Mouse (Mus musculus): ENCODE results near the gene Mcm3ap. TPM values are rescaled to one million over a fixed set of nuclear protein-coding genes. Genes with fewer than 3 reads are reported as not detected.

Mcm3ap gene
- total RNA-seq, 2 experiments from 2014 or later: 50.6 to 63.4 TPM

DNA sequence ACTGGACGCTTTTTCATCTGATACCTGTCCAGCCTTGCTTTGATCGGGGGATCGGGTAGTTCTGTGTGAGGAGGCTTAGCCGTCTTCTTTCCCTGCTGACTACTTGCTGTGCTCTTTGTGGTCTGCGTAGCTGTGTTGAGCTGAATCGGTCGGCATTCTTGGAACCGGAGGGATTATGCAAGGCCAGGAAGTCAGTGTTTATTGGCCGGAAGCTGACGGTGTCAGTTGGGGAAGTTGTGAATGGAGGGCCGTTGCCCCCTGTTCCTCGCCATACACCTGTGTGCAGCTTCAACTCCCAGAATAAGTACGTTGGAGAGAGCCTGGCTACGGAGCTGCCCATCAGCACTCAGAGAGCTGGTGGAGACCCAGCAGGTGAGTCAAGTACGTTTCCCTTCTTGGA, 20.5 kb downstream of the Mcm3ap start:
- ATAC-seq (replicated peaks; ENCODE audit: poor library complexity, severe bottlenecking): peak; percentile 77

DNA sequence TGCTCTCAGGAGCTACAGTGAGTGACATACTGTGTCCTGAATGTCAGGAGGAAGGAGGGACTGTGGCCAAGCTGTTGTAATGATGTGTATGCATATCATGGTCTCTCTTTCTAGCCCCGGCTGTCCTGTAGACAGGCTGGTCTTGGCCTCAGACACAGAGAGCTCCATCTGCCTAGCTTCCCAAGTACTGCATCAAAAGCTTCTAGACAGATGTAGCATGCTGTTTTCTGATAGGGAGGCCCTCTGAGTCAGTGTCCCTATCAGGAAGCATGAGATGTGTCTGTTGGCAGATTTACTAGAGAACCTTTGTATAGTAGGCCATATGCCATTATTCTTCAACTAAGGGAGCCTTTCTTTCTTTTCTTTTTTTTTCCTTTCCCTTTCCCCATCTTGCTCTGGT, 24.8 kb downstream of the Mcm3ap start:
- ATAC-seq (replicated peaks; ENCODE audit: poor library complexity, severe bottlenecking): no peak

DNA sequence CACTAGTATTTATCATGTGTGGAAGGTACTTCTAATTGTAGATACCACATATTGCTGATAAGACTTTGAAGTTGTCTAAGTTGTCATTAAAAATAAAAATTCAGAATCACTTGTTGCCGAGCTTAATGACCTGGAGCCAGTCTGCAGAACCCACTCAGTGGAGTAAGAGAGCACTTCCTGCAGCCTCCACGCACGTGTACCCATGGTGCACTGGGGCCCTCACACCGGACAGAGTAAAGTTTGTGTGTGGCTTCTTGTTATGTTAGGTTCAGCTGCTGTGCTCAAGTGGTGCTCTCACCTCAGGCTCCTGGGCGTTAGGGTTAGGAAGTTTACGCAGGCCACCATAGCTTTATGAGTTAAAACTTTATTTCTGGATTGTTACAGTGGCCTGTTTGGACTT, 26.8 kb downstream of the Mcm3ap start:
- no peak for ATAC-seq (replicated peaks; ENCODE audit: poor library complexity, severe bottlenecking)

DNA sequence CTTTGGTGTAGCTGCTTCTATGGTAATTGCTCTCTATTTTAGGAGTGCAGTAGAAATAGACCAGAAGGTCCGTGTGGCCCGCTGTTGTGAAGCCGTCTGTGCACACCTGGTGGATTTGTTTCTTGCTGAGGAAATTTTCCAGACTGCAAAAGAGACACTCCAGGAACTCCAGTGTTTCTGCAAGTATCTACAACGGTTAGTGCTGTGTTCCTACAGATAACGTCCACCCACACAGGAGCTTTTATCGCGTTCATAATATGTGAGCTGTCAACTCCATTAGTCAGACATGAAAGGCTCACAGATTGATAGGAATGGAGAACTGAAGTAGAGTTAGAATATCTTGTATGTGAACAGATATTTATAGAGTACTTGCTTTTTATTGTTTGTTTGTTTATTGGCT, 27.6 kb downstream of the Mcm3ap start:
- no peak for ATAC-seq (replicated peaks; ENCODE audit: poor library complexity, severe bottlenecking)

DNA sequence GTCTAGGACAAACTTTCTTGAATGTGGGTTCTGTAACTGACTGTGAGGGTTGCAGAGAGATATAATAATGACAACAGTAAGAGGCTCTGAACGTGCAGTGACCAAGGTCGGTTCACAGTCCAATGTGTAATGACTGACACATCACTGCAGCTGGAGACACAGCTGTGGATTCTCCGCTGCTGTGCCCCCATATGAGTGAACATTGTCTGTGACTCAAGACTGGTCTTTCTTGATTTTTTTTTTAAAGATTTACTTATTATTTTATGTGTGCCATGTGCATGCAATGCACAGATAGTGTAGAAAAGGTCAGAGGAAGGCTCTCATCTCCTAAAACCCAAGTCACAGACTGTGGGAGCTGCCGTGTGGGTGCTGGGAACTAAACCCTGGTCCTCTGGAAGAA, 28.8 kb downstream of the Mcm3ap start:
- no peak for ATAC-seq (replicated peaks; ENCODE audit: poor library complexity, severe bottlenecking)

DNA sequence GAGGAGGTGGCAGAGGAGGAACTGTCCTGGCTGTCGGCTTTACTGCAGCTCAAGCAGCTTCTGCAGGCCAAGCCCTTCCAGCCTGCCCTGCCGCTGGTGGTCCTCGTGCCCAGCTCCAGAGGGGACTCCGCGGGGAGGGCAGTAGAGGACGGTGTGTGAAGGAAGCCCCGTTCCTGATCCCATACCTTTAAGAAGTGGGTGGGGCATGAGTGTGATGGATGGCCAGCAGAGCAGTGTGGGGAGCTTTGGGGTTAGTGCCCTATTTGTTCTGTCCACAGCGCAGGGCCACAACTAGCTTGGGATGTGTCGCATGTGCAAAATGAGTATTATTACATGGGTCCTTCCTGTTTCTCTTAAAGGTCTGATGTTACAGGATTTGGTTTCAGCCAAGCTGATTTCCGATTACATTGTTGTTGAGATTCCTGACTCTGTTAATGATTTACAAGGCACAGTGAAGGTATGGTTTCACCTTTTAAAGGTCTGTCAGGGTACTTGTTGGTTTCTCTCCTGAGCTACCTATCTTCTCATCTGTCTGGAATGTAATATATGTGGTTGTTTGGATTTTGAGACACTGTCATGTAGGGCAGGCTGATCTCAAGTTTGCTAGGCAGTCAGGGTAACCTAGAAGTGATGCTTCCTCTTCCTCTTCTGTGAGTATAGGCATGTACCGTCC, 35.7 kb downstream of the Mcm3ap start:
- no peak for ATAC-seq (replicated peaks; ENCODE audit: poor library complexity, severe bottlenecking)

DNA sequence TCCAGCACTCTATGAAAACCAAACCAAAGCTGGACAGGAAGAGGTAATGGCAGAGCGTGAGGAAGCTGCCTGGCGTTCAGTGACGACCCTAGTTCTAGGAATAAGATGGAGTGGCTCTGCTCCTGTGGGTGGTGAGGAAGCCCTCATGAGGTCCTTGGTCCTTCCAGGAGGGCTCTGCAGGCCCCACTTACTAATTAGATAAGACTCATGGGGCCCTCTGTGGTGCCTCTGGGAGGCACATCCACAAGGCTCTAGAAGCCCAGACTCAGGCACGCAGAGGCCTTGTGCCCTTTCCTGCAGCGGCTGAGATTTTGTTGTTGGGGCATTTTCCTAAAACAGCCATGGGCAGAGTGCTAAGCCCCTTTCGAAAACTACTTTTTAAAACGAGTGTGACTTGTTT, 37.1 kb downstream of the Mcm3ap start:
- ATAC-seq (replicated peaks; ENCODE audit: poor library complexity, severe bottlenecking): no peak

DNA sequence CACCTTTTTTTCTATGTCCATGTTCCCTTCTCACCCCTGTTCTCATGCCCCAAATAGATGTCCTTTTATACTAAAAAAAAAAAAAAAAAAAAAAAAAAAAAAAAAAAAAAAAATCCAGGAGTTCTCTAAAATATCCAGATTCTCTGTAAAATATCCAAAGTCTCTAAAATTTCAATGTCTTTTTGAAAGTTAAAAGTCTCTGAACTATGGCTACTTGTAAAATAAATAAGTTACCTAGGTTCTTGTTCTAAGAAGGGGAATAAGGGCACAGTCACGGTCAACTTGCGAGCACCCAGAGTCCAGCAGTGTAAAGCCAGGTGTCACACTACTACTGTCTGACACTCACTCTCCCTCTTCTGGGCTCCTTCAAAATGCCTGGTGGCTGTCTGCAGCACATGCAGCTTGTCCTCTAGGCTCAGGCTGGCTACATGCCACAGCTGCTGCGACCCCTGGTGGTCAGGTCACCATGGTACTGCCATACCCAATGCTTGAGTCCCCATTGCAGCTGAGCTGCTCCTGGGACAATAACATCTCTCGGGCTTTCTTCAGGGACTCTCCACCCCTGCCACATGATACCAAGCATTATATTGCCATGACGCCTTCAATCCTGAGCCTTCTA, 44.3 kb downstream of the Mcm3ap start:
- ATAC-seq (replicated peaks; ENCODE audit: poor library complexity, severe bottlenecking): peak; percentile 99

DNA sequence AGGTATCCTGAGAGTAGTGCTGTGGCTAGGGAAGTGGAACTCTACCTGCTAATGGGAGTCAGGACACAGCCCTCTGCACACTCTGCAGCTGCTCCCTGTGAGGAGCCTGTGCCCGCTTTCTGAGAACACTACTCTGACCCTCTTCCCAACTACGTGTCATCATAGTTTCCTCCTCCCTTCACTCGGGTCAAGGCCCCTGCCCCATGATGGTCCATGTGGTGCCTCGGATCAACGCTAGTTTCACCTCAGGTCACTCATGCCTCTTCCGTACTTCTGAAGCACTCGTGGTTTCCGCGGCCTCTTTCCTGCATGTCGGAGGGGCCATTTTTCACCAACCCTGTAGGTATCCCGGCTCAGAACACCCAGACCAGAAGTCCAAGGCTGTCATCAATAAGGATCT, 62.2 kb downstream of the Mcm3ap start:
- peak; percentile 47 for ATAC-seq (replicated peaks; ENCODE audit: poor library complexity, severe bottlenecking)

DNA sequence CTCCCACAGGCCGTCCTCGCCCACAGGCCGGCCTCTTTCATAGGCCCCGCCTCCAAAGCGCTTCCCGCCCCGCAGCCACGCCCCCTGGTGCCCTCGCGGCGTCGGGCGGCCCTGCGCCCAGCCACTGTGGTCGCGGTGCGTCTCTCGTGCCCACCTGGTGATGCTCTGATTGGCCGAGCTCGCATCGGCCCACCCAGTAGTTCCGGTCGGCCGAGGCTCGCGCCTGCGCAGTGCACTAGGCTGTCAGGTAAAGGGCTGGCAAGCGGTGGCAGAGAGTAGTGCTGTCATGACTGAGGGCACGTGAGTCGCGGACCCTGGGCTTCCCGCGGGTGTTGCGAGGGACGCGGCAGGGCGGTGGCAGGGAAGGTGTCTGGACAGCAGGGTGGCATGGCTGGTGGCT, 62.6 kb downstream of the Mcm3ap start, which contains the start of gene Lss:
Lss (plus strand) TSS at position 214 of the 400 bp plus-strand sequence.
- peak; percentile 98 for ATAC-seq (replicated peaks; ENCODE audit: poor library complexity, severe bottlenecking)

DNA sequence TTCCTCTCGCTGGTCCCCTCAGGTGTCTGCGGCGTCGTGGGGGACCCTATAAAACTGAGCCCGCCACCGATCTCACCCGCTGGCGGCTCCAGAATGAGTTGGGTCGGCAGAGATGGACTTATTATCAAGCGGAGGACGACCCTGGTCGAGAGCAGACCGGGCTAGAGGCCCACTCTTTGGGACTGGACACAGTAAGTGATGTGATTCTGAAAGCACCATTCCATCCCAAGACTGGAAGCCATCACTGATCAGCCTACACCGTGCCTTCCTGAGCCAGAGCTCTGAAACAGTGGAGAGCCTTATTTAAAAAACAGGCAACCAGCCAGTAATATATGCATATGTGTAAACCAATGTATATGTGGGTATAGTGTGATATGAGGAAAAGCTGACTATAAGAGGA, 63.1 kb downstream of the Mcm3ap start:
- no peak for ATAC-seq (replicated peaks; ENCODE audit: poor library complexity, severe bottlenecking)

DNA sequence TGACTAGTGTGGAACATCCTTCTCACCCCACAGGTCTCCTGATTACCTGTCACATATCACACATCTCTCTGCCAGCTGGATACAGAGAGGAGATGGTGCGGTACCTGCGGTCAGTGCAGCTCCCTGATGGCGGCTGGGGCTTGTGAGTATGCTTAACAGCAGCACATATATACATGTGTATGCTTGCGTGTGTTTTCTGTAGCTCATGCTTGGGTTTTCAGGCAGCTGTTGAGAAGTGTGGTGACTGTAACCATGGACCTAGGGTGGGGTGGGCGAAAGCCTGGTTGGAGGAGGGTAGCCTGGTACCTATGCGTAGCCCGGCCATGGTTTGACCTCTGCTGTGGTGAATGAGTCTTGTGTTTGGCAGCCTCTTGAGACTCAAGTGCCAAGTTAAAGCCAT, 66.8 kb downstream of the Mcm3ap start:
- no peak for ATAC-seq (replicated peaks; ENCODE audit: poor library complexity, severe bottlenecking)

DNA sequence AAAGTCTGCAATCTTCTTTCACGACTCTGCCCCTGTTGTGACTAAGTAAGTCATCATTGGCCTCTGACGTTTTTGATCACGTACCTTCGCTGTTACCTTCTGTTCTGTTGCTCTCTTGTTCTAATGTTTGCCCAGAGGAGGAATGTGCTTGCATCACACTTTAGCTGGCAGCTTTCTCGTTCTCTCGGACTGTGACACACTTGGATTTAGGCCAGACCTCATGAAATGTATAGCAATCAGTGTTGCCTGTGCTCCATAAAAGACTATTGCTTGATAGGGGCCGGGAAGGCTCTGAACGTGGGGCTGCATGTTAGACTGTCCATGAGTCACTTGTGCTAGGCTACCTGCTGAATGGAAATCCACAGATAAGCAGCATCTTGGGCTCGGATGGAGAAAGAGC, 68.9 kb downstream of the Mcm3ap start:
- no peak for ATAC-seq (replicated peaks; ENCODE audit: poor library complexity, severe bottlenecking)

DNA sequence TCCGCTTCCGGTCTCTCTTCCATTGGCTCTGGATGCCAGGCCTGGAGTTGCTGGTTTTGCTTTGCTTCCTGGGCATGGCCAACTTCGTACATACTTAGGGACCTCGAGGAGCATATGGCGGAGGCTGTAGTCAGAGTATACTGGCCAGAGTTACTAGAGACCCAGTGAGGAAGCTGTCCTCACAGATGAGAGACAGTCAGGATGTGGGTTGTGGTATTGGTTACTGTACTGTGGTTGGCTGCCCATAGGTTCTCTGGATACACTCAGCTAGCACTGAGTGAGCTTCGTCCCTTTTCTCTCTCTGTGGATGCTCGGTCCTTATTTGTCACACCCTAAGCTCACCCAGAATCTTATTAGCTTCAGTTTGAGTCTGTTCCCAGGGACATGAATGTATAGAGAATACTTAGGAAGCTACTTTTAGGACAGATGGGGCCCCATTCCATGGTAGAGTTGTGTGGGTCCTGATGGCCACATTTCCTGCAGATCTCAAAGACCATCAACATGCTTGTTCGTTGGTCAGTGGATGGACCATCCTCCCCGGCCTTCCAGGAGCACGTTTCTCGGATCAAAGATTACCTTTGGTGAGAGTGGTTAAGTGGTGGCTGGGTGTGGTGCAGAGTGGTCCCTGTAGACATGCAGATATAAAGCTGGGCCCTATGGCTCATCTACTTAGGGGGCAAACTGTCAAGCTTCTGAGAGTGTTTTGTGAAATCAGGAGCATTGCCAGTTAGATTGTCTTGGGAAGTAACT, 72.8 kb downstream of the Mcm3ap start:
- ATAC-seq (replicated peaks; ENCODE audit: poor library complexity, severe bottlenecking): peak; percentile 79

DNA sequence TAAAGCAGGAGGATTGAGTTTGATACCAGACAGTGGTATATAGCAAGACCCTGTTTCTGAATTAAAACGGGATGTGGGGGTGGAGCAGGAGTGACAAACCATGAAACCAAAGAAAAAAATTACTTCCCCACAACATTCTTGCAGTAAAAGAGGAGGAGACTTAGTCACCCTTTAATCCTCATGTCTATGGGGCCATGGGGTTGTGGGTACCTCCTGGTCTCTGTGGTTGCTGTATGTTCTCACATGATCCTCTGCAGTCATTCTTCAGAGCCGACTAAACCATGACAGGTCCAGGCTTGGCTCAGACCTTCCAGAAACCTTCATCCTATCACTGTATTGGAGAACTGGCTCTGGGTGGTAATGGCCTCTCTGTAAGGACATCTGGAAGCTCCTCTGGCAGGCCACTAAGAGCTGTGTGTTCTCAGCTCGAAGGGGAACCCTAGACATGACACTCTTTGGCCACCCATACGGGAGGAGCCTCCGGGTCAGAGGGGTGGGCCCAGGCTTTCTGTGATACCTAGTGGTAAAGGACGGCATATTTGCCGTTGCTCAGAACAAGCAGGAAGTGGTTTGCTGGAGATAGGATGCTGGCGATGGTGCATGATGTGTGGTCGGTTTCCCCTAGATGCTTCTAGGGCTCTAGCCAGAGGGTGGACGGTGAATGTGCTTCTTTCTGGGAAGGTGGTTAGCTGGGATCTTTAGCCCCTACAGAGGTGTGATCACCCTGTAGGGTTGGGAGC, 74.1 kb downstream of the Mcm3ap start:
- ATAC-seq (replicated peaks; ENCODE audit: poor library complexity, severe bottlenecking): peak; percentile 82

DNA sequence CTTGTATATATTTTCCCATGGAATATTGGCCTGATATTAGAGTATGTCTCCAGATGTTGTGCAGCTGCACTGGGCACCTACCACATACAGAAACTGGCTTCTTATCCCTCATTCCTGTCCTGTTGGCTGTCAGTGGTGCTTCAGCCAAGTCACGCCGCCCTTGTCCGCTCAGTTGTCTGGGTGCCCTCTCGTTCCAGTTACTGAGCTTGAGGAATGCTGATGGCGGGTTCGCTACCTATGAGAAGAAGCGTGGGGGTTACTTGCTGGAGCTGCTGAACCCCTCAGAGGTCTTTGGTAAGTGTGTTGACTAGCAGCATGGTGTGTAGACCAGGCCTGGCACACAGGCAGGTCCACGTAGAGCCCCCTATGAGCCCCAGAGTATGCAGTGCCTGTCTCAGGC, 77.8 kb downstream of the Mcm3ap start:
- no peak for ATAC-seq (replicated peaks; ENCODE audit: poor library complexity, severe bottlenecking)

DNA sequence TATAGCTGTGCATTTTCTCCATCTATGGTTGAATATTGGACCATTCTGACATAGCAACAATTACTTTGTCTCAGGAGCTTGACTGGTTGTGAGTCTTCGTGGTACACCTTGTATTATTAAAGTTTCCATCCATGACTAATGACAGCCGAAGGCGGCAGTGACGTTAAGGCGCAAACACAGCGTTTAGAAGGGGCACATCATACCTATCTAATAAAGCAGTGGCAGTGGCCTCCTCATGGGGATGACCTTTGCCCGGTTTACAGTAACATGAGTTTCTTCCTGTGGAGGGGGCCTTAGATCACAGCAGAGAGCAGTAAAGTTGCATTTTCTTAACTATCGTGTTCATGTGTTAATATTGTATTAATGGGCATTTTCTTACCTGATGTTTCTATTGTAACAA, 79.5 kb downstream of the Mcm3ap start:
- no peak for ATAC-seq (replicated peaks; ENCODE audit: poor library complexity, severe bottlenecking)

DNA sequence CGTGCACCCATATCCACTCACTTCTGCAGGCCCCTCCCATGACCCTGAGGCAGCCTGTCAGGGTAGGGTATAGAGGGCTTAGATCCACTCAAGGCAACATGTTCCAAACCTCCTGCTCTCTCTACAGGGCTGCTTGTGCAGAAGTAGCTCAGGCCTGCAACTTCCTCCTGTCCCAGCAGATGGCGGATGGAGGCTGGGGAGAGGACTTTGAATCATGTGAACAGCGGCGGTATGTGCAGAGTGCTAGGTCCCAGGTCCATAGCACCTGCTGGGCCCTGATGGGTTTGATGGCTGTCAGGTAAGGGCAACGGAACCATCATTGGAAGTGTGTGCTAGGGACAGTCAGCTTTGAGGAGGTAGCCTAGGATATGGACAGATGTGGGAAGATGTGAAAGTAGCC, 81.7 kb downstream of the Mcm3ap start:
- no peak for ATAC-seq (replicated peaks; ENCODE audit: poor library complexity, severe bottlenecking)

DNA sequence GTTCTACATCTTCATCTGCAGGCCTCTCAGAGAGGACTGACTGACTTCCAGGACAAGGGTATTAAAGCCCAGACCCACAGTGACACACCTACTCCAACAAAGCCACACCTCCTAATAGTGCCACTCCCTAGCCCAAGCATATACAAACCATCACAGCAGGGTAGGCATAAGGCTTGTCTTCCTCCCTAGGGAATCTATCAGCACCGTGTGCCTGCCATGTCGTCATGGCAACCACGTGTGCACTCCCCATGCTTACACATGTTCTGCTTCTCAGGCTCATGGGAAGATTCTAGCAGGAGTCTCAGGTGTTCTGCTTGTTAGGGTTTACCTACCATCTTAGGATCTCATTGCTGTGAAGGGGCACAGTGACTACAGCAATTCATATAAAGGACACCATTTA, 82.8 kb downstream of the Mcm3ap start:
- ATAC-seq (replicated peaks; ENCODE audit: poor library complexity, severe bottlenecking): no peak

DNA sequence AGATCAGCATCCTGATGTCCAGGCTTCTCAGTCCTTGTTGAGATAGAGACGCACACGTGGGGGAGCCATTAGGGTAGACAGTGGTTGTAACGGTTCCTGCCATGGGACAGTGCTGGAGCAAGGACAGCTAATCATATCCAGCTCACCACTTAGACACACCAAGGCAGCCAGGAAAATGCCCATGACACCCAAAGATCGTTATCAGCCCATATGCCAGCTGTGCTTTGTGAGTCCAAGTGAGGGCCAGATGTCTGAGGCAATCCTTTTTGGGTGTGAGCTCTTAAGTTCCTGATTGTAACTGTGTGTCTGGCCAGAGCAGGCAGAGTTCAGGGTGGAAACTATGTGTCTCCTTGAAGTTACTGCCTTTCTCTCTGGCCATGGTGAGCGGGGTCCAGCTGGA, 85.3 kb downstream of the Mcm3ap start:
- ATAC-seq (replicated peaks; ENCODE audit: poor library complexity, severe bottlenecking): no peak

DNA sequence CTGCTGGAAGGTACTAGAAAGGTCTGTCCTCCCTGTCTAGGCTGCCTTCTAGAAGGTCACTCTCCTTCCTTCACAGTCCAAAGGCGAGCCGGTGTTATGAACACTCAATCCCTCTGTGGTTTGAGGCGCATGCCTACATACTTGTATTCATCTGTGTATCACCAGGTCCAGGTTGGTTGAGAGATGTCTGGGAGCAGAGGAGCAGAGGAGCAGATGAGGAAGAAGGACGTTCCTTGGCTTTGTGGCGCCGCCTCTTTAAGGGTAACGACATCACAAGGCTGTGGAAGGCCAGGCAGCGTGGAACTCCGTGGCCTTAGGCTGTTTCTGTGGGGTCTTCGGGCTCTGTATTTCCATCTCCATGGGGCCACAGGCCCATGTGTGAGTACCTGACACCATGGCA, 93.2 kb downstream of the Mcm3ap start, which contains the start of gene Spatc1l:
Spatc1l (plus strand) TSS at position 301 of the 400 bp plus-strand sequence.
- no peak for ATAC-seq (replicated peaks; ENCODE audit: poor library complexity, severe bottlenecking)

Data from granulocyte monocyte progenitor cell, adult 5-6 weeks (primary cell).